Mouse (Mus musculus): ENCODE measurements around the gene Pcolce2.

DNA sequence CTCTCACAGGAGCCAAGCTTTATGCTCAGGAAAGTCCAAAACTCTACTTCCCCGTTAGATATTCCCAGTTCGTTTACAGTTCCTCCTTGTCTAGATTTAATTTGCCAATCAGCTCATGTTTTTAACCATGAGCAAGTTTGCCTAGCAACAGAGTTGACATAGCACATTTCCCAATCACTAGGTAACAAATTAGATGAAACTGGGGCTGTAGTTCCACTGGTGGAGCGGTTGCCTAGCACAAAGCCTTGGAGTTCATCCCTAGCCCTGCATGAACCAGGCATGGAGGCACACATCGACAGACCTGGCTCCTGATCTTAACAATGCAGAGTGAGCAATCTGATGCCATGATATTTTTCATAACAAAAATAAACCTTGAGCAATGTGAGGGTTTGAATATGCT lies 61.9 kb downstream of the Pcolce2 start:
- TF ChIP-seq CTCF (IDR thresholded peaks at IDR 0.05; ENCODE audit: low read depth) (no peak), EP300 (IDR thresholded peaks at IDR 0.05; ENCODE audit: low read depth) (no peak)

All from heart, postnatal 0 days (tissue).